Mouse (Mus musculus) heart, adult 18-20 months (tissue): ENCODE results near the gene Uvrag. TPM values are rescaled to one million over a fixed set of nuclear protein-coding genes. Genes with fewer than 3 reads are reported as not detected.

Source experiments
- DNase-seq, 2 experiments: peaks; one replicate each; pipeline ENCODE4 v3.0.0; 2021 to 2022; ENCODE audit warnings: mixed read lengths in 1 of 2
- total RNA-seq, 2 experiments: library from RNA; stranded (reverse); gene quantifications; 2 replicates each; pipeline ENCODE4 v1.2.3; 2021

Gene Uvrag
- total RNA-seq, 2 experiments from 2014 or later: 17.4 to 19.9 TPM

DNA sequence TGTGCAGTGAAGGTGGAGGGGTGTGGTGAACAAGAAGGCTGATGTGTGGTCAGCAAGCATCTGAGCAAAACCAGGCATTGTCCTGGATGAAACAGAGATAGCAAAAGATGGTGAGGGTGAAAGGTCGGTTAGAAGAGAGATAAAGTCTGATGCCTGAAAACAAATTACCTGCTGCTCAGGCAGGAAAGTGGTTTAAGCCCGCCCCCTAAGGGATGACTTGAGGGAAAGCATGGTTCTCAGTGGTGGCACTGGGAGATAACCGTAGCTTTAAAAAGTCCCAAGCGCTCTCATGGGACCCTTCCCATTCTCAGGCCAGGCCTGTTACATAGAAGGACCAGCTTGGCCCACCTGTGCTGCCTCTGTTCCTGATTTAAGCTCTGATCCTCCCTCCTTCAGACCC lies 119.7 kb downstream of the Uvrag start:
- no peak for DNase-seq

DNA sequence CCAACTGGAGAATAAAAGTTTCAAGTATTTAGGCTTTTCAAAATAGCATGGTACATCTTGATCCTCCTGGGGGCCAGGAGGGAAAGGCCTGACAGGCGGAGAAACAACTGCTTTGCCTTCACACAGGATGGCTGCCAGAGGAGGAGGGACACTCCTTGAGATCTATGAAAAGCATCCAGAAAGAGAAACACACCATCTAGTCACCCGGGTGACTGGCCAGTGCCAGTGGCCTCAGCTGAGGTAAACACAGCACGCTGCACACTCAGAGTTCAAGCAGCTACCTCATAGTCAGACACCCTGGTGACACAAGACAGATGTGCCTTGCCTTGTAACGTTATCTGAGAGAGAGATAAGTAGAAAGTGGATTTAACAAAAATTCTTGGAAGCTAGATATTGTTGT lies 120.6 kb downstream of the Uvrag start:
- peak; percentile 74 to 76 for DNase-seq

DNA sequence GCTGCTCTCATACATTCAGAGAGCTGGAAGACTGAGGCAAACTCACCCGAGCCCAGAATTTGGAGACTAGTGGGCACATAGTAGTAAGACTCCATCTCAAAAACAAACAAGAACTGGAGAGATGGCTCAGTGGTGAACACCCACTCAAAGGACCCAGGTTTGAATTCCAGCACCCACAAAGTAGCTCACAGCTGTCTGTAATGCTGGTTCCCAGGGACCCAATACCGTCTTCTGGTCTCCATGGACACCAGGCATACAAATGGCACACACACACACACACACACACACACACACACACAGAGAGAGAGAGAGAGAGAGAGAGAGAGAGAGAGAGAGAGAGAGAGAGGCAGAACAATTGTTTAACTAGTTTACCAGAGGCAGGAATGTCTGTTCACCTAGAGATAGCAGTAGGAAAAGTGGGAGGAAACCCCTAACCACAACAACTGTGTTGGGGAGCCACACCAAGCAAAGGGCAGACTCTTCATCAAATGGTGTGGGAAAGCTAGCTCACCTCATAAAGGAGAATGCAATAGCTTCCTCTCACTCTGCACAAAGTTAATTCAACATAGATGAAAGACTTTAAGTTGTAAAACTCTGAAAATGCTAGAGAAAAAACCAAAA lies 123.6 kb downstream of the Uvrag start:
- no peak for DNase-seq

- no peak for DNase-seq
Observed at GRCm38 (mm10) chr7:99015914-99016313, 125.0 kb downstream of the Uvrag start.

GRCm38 (mm10) chr7:99015419-99015818 lies 125.5 kb downstream of the Uvrag start:
- no peak for DNase-seq

- no peak for DNase-seq
Observed at GRCm38 (mm10) chr7:99014620-99015019, 126.3 kb downstream of the Uvrag start.

- no peak for DNase-seq
Observed at GRCm38 (mm10) chr7:99007506-99008354, 133.2 kb downstream of the Uvrag start.

DNA sequence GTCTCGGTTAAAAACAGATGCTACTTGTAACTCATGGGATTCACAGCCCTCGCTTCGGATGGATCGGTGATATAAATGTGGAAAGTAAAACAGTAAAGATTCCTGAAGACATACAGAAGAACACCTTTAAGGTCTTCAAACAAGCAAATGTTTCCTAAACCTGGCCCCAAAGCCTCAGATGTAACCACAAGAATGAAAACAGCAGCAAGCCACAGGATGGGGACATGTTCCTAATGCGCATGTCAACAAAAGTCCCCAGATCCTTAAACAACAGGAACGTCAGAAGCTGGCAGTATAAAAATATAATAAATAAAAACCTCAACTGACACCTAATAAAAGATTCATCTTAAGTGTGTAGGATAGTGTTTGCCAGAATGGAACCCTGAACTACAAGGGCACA lies 137.7 kb downstream of the Uvrag start:
- no peak for DNase-seq

DNA sequence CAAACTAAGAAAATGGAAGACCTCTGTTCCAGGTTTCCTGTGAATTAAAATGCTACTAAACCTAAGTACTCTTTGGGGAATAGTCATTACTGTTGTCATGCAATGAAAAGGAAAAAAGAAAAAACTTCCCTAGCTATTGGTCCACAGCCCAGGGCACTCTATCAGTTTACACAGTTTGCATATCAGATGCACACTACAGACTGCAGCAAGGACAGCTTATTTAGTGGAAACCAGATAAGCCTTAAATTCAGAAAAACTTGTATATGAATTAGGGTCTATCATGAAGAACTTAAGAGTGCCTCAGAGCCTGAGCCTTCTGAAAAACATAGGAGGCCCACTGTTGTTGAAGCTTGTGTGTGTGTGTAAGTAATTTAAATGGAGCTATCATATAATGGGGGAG lies 142.2 kb downstream of the Uvrag start:
- DNase-seq: no peak

- no peak for DNase-seq
Observed at GRCm38 (mm10) chr7:98997760-98998159, 143.2 kb downstream of the Uvrag start.

DNA sequence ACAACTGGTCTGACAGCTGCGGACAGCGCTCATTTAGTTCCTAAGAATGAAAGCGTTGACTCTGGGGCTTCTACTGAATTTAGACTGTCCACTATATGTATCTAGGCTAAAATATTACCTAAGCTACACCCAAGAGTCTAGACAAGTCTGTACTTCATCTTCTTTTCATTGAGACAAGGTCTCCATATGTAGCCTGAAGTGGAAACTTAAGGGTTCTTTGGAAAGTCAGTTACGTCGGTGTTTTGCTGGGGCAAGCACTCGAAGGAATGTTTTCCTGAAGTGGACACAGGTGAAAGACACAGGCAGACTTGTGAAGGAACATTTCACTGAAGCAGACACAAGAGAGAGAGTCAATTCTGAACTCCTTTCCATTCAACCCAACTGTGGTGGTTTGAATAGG lies 144.2 kb downstream of the Uvrag start:
- DNase-seq: no peak

DNA sequence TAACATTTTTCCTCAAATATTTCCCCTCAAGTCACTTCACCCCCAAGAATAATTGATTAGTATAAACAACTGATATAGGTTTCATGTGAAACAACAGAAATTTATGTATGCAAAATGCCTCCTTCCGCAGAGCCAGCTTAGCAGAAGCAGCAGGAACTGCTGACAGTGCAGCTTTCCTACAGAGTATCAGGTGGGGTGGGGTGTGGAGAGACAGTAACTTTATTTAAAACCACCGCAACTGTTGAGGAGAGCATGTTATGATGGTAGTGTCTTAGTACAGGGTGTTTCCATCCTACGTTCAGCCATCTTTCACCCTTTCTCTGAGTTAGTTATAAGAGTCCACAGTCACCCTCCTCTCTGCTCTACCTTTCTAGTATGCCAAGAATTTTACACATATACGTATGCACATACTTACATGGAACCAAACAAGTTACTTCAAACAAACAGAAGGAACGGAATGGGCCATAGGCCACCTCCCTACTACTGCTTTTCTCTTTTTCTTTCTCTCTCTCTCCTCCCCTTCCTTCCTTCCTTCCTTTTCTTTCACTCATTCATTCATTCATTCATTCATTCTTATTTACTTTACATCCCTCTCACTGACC lies 145.7 kb downstream of the Uvrag start:
- no peak for DNase-seq

DNA sequence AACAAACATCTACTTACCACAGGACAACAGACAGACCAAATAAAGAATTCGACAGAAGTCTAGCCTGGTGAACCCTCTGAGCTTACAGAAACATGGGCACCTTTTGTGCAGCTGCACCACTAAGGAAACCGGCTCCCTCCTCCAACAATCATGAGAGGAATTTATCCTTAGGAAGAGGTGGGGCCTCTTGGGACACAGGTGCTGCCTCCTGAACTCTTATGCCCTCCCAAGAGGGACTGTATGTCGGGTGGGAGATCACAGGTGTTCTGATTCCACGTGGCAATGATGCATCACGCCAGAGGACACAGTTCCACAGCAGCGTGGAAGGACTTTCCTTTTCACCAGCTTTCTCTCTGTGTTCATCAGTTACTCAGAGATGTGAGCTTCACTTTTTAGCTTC lies 146.8 kb downstream of the Uvrag start:
- no peak for DNase-seq

- DNase-seq: no peak
Observed at GRCm38 (mm10) chr7:98993395-98993794, 147.5 kb downstream of the Uvrag start.

- no peak for DNase-seq
Observed at GRCm38 (mm10) chr7:98991204-98991761, 149.7 kb downstream of the Uvrag start.

DNA sequence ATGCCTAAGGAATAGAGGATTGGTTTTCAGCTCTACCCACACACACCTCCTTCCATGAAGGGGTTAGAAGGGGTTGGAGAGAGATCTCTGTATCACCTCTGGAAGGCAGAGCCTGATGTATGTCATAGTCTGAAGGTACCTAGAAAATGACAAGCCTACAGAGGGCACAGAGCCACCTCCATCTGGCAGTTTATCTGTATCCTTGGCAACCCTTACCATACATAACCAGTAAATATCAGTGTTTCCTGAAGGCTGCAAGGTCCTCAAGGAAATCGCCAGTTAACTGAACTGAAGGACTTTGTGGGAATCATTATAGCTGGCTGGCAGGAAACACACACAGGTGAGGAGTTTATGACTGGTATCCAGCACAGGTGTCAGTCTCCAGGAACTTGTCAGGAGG lies 150.4 kb downstream of the Uvrag start:
- DNase-seq: no peak

GRCm38 (mm10) chr7:98986962-98987441 lies 153.9 kb downstream of the Uvrag start:
- no peak for DNase-seq

GRCm38 (mm10) chr7:98985935-98986334 lies 155.0 kb downstream of the Uvrag start:
- DNase-seq: no peak

- no peak for DNase-seq
Observed at GRCm38 (mm10) chr7:98985489-98985888, 155.5 kb downstream of the Uvrag start.

- no peak for DNase-seq
Observed at GRCm38 (mm10) chr7:98984319-98984718, 156.6 kb downstream of the Uvrag start.

GRCm38 (mm10) chr7:98983058-98983457 lies 157.9 kb downstream of the Uvrag start:
- no peak for DNase-seq

DNA sequence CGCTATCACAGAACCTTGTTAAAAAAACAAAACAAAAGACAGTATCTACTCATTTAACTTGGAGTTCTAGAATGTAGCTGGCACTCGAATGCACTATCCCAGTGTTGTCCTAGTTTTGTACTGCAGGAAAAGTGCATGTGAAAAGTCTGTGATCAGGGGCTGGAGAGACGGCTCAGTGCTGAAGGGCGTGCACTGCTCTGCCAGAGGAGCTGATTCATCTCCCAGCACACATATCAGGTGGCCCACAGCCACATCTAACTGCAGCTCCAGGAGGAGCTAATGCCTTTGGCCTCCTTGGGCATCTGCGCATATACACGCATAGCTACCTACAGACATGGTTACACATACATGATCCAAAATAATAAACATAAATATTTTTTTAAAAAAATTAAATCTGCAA lies 159.5 kb downstream of the Uvrag start:
- no peak for DNase-seq
